Mouse (Mus musculus) neural tube, embryonic 10.5 days (tissue): Measurements from ENCODE around the gene Atf6.
A peak's percentile ranks its signal among the peaks of the same experiment; 100 is the strongest.

ENCODE experiments used
- DNase-seq: peaks from one replicate; pipeline ENCODE4 v3.0.0-alpha.2; 2017; ENCODE audit warnings: low spot score; ENCODE audit errors: extremely low spot score

The Atf6 gene

DNA sequence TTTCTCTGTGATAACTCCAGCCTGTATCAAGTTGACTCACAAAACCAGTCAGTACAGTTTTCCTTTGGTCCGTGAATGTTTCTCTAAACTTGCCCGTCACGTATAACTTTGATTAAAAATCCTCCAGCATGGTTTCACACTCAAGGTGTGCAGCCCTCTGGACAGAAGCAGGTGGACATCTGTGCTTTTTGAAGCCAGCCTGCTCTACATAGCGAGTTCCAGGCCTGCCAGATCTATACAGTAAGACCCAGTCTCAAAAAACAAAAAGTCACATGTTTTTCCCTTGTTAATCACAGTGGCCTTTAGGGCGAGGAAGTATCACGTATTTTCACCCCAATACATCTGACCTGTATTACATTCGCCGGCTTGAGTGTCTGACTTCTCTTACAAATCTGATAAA is 16.8 kb upstream of the Atf6 start:
- no peak for DNase-seq

- no peak for DNase-seq
Observed at GRCm38 (mm10) chr1:170882915-170883485, 15.4 kb upstream of the Atf6 start.

GRCm38 (mm10) chr1:170876906-170877305 is 9.3 kb upstream of the Atf6 start:
- no peak for DNase-seq

GRCm38 (mm10) chr1:170875676-170876075 is 8.1 kb upstream of the Atf6 start:
- no peak for DNase-seq

DNA sequence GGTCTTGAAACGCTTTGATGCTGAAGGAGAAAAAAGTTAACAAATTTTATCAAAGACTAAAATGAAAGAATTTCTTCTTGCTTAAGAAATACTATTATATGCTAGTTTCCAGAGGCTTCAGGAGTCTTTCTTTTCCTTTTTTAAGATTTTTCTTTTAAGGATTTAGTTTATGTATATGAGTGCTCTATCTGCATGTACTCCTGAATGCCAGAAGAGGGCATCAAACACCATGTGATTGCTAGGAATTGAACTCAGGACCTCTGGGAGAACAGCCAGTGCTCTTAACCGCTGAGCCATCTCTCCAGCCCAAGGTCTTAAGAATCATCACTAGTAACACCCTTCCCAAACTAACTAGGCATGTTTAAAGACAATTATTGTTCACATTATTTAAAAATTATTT is 4.4 kb upstream of the Atf6 start:
- DNase-seq, result no peak

GRCm38 (mm10) chr1:170871402-170871801 is 3.8 kb upstream of the Atf6 start:
- no peak for DNase-seq

GRCm38 (mm10) chr1:170868905-170869283 is 1.3 kb upstream of the Atf6 start:
- DNase-seq, result no peak

- DNase-seq, result peak; percentile 80
Observed at GRCm38 (mm10) chr1:170868107-170868904, 735 bp upstream of the Atf6 start.

DNA sequence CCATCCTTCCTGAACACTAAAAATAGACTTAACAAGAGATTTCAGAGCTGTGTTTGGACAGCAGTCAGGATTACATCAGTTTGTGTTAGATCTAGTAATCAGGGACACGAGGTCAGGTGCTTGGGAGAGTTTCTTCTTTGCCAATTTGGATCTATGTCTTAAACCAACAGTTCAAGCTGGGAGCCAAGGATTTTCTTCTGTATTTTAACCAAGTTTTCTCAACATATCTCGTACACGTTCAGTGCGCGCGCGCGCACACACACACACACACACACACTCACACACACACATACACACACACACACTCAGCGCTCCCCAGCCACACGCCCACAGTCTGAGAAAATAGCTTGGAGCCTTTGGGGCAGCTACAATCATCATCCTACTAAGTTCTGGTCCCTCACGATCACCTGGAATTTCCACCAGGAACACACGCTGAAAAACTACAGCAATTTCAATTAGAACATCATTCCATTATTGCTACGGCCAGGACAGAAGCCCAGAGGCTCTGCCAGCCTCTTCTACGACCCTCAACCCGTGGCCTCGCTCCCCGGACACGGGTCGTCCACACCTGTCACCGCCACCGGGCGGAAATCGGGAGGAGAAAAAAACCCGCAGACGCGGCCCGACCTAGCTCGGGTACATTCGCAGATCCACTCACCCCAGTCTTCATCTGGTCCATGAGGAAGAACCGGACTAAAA is 430 bp downstream of the Atf6 start:
- no peak for DNase-seq

GRCm38 (mm10) chr1:170865406-170865805 is 2.2 kb downstream of the Atf6 start:
- DNase-seq, result no peak

- no peak for DNase-seq
Observed at GRCm38 (mm10) chr1:170864754-170865153, 2.8 kb downstream of the Atf6 start.

DNA sequence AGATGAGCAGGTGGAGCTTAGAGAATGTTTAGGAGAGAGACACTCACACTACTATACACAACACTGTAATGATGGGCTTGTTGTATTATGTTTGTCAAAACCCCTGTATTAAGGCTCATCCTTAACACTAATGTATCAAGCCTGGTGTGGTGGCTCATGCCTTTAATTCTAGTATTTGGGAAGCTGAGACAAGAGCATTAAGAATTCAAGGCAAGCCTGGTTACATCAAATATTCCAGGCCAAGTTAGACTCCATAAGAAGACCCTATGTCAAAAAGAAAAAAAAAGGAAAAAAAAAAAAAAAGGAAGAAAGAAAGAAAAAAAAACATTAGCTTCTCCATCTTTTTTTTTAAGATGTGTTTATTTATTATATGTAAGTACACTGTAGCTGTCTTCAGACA is 3.3 kb downstream of the Atf6 start:
- no peak for DNase-seq

DNA sequence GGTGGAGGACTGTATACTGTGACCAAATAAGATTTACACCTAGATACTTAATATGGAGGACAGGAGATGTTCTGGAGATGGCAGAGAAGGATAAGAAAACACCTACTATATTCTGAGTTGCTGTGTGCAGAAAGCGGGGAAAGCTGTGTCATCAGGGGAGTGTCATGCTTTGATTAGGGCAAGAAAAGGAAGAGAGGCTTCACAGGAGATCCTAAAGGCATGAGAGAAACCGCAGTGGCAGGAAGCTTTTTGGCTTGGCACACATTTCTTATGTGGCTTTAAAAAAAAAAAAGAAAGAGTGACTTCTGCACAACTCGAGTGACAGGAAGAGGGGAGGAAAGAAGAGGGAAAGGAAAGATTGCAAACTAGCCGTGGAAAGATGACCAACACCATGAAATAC is 4.5 kb downstream of the Atf6 start:
- DNase-seq, result no peak

DNA sequence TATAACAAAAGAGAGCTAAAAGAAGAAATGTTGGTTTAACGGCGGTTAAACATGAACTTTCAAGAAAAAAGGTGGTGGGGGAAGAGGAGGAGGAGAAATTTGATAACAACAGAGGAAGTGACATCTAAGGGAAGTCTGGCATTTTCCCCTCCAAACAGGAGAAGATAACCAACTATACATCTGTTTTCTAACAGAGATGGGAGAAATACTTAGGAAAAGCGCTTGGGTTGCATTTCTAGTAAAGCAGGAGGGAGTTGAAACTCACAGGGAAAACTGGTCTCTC is 5.2 kb downstream of the Atf6 start:
- no peak for DNase-seq

- no peak for DNase-seq
Observed at GRCm38 (mm10) chr1:170861671-170862434, 5.7 kb downstream of the Atf6 start.

DNA sequence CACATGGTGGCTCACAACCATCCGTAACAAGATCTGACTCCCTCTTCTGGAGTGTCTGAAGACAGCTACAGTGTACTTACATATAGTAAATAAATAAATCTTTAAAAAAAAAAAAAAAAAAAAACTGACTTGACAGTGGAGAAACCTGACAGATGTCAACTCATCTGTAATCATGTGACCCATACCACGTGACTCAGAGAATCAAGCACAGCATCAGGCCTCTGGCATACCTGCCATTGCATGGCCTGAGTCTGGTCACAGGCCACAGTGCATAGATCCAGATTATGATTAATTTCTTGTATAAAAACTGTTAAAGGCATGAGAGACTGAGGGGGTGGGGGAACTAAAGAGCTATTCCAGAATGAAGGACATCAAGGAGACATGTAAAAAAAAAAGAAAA is 8.7 kb downstream of the Atf6 start:
- DNase-seq, result no peak

DNA sequence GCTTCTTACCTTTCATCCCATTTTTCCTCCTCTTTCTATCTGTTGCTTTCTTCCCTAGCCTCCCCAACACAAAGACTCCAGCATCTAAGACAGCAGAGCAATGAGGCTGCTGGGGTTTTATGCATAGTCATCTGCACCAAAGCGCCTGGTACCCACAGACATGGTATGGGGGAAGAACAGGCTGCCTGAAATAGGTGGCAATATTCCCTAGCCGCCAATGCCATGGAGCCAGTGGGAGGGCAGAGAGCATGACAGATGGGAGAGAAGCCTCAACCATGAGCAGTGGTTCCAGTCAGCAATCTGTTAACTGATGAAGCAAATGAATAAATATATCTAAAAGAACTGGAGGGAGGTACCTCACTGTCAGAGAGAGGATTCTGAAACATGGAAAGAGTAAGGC is 10.2 kb downstream of the Atf6 start:
- no peak for DNase-seq

DNA sequence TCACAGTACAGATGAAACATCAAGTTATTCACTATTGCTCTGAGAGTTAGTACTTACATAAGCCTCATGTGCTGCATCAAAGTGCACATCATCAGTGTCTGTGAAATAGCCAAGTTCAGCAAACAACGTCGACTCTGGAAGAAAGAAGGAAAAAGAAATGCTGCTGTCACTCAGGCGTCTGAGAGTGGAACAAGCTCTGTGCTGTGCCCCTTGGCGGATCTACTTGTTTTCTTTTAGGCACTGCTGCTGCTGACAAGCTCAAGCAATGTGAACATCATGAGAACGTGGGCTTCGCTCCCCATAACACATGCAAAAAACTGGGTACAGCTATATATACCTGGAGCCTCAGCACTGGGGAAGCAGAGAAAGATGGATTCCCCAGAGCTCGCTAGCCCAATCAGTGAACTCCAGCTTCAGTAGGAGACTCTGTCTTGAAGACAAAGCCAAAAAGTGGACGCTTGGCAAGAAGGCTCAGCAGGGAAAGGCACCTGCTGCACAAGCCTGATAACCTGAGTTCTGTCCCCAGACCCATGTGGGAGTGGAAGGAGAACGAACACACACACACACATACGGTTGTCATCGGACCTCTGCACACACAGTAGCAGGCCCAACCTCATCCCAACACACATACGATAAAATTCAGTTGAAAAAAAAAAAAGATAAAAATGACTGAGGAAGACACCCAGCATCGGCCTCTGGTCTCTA is 12.4 kb downstream of the Atf6 start:
- no peak for DNase-seq

DNA sequence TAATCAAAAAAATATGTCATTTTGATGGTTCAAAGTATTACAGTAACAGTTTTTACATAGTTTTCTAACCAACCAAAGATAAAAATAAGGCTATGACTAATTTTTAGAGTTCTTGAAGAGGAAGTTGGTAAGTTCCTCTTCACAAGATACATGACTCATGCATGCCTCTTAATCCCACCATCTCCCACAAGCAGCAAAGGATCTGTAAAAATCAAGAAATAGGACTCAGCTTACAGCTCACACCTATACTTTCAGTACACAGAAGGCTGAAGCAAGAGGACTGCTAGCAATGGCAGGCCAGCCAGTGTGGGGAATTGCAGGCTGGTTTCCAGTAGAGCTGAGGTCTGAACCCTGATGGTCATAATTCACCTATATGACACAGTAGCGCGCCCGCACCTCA is 14.0 kb downstream of the Atf6 start:
- DNase-seq, result no peak

- DNase-seq, result no peak
Observed at GRCm38 (mm10) chr1:170850637-170851624, 16.6 kb downstream of the Atf6 start.
